Mouse (Mus musculus) gastrocnemius, adult 2 months (tissue): ENCODE data around the gene Plekhg3. TPM values are rescaled to one million over a fixed set of nuclear protein-coding genes. Genes with fewer than 3 reads are reported as not detected.

ENCODE experiments used
- DNase-seq: peaks from one replicate; pipeline ENCODE4 v3.0.0; 2022
- H3K27ac ChIP-seq: fragments of 200-600 bp; 2 replicates; pipeline ENCODE4 v1.8.1; 2022; ENCODE audit warnings: mild to moderate bottlenecking
- H3K4me3 ChIP-seq: fragments of 200-600 bp; 2 replicates; pipeline ENCODE4 v1.8.1; 2022; ENCODE audit warnings: mild to moderate bottlenecking, moderate library complexity
- CTCF ChIP-seq: fragments of 200-600 bp; IDR thresholded peaks from 2 replicates; pipeline ENCODE4 v1.8.1; 2022; ENCODE audit warnings: antibody characterized with exemption, mild to moderate bottlenecking, moderate library complexity
- intact Hi-C: fragments of 180-260 bp; cut with DNase I; formaldehyde crosslinking; loops from one replicate; pipeline ENCODE4 v1.15.1; 2025
- total RNA-seq, 2 experiments: library from RNA; stranded (reverse); gene quantifications; 2 replicates each; pipeline ENCODE4 v1.2.3; 2021

Gene Plekhg3
- total RNA-seq, 2 experiments from 2014 or later: 5.3 to 6.1 TPM

DNA sequence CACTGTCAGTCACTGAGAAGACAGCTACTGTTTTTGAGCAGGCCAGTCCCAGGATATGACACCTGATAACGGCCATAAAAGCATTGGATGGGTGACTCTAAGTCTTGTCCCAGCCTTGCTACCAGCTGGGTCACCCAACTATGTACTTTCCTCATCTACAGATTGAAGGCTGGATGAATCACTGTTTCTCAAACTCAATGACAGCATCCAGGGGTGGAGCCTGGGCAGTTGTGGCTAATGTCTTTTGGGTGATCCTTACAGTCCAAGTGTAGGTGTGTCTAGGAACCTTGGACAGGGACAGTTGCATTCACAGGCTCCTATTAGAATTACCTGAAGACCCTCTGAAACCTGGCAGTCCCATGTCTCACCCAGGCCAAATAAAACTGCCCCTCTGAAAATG is 49.1 kb downstream of the Plekhg3 start:
- intact Hi-C loops: no loop called here
- DNase-seq: no peak
- no peak for TF ChIP-seq CTCF
- H3K27ac ChIP-seq: no peak overlapping the region
- H3K4me3 ChIP-seq: no peak overlapping the region

DNA sequence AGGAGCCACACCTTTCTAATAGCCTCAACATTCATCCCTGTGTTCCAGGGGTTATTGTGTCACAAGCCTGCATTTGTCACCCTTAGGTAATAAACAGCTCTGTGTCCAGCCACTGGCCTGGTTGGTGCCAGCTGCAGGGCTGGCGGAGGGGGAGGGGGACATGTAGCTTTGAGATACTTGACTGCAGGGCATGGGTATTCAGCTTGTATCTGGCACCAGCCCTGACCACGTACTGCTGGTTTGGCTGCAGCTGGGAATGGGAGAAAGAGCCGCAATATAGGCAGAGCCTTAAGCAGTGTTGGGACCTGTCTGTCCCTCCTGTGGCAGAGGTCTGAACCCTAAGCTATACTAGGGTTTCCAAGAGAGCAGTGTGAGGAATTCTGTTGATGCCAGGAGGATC is 51.4 kb downstream of the Plekhg3 start:
- no peak overlapping the region for H3K4me3 ChIP-seq
- intact Hi-C loops: no loop called here
- TF ChIP-seq CTCF: no peak
- no peak overlapping the region for H3K27ac ChIP-seq
- DNase-seq: no peak

DNA sequence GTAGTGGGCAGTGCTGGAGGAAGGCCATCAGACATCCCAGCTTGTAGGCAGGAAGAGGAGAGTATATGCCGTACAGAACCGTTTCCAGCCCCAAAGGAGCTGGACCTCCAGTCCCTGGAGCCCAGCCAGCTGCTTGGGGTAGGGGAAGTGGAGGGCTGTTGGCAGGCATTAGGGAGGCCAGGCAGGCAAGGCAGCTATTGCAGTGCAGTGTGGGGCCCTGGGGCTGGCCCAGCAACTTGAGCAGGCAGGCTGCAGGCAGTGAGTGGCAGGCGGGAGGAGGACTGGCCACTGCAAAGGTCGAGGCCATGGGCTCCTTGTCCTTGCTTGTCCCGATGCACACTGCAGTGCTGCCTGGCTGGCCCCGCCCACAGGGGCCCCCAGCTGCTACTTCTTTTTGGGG is 52.1 kb downstream of the Plekhg3 start:
- peak overlapping the region; percentile 28 for H3K27ac ChIP-seq
- peak; percentile 53 for DNase-seq
- no peak for TF ChIP-seq CTCF
- intact Hi-C loops: no loop called here
- H3K4me3 ChIP-seq: no peak overlapping the region

DNA sequence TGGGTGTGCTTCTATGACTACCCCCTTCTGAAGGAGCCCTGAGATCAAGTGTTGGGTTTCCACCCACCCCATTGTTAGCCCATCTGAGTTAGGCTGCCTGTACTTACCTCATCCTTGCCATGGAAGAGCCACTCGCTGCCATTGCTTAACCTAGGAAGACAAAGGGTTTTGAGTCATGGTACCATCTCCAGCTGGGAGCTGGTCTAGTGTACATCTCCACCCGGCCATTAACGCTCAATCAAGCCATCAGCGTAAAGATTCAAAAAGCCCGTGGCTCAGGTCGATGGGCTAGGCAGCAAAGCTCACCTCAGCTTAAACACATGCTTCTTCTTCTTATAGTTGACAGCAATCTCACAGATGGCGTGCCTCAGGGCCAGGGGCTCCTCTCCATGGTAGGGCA is 52.8 kb downstream of the Plekhg3 start:
- no peak for TF ChIP-seq CTCF
- Histone ChIP-seq H3K27ac (no peak overlapping the region), H3K4me3 (no peak overlapping the region)
- intact Hi-C loops: no loop called here
- DNase-seq: no peak

DNA sequence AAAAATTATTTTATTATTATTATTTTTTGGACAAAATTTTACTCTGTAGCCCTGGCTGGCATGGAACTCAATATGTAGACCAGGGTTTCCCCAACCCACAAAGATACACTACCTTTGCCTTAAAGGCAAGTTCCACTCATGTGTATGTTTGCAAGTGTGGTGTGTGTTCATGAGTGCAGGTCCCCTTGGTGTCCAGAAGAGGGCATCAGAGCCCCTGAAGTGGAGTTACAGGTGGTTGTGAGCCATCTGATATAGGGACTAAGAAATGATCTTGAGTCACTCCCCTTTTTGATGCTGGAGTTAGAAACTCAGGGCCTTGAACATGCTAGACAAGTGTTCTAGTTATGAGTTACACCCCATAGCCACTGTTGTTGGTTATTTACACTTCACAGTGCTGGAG is 54.3 kb downstream of the Plekhg3 start:
- intact Hi-C loops: no loop called here
- DNase-seq: no peak
- peak; percentile 32; the same call in 1 of the 2 replicates for TF ChIP-seq CTCF

DNA sequence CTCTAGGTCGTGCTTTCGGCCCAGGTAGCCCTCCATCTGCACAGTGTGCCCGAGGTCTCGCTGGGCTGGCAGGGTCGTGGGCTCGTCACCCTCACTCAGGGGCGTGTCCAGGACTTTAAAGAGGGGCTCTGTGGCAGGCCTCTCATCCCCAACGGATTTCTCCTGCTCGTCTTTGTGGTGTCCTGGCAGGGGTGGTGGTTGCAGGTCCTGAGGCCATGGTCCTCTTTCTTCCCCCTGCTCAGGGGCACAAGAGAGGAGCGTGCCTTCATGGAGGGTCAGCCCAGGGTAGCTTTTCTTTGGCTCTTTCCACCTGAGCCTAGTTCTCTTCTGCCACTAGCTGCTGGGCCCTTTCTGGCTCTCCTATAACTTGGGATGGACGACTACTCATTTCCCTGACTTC is 56.7 kb downstream of the Plekhg3 start:
- intact Hi-C loops: no loop called here
- no peak for DNase-seq
- no peak overlapping the region for H3K4me3 ChIP-seq
- no peak for TF ChIP-seq CTCF
- H3K27ac ChIP-seq: no peak overlapping the region

More for the DNA sequence above, 54.3 kb downstream of the Plekhg3 start:
- Histone ChIP-seq H3K4me3 (no peak overlapping the region), H3K27ac (no peak overlapping the region)

DNA sequence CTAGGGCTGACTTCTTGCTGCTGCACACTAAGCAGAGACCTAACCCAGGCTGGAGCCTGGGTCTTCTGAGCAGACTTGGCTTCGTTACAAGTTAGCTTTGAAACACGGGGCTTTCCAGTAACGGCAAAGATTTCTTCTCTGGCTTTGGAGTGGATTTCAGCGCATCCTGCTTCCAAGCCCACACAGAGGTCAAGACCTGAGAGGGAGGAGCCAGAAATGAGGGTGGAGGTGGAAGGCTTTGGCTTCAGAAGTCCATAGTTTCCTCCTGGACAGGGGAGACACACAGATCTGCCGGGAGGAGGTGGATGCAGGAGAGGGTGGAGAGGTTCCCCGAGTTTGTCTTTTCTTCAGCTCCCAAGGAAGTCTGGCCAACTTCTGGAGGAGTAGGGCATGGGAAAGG is 58.8 kb downstream of the Plekhg3 start:
- peak overlapping the region; percentile 71 for H3K27ac ChIP-seq

DNA sequence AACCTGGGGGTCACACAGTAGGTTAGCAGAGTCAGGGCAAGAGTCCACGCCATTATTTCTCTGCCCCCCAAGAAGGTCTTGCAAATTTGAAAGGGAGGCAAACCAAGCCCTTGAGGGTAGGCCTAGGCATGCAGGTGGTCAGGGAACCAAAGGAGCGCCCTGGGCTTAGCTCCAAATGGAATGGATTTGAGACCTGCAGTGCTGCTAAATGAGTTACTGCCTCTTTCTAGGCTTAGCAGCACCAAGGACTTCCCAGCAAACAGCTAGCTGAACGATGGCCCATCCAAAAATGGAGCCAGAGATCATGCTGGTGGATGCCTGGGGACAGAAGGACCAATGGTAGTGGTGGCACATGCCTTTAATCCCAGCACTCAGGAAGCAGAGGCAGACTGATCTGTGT is 60.3 kb downstream of the Plekhg3 start:
- Histone ChIP-seq H3K27ac (0 out of 2 replicates have a peak overlapping the region, but pooled peaks have one; percentile 71), H3K4me3 (no peak overlapping the region)
- no peak for TF ChIP-seq CTCF
- DNase-seq: no peak
- intact Hi-C loops: loop anchor here (5.0 kb wide), 1 partner anchor 131 kb away; no protein-coding TSS in a partner anchor

More for the DNA sequence above, 58.8 kb downstream of the Plekhg3 start:
- H3K4me3 ChIP-seq: peak overlapping the region; percentile 24
- TF ChIP-seq CTCF: no peak
- no peak for DNase-seq
- intact Hi-C loops: no loop called here

DNA sequence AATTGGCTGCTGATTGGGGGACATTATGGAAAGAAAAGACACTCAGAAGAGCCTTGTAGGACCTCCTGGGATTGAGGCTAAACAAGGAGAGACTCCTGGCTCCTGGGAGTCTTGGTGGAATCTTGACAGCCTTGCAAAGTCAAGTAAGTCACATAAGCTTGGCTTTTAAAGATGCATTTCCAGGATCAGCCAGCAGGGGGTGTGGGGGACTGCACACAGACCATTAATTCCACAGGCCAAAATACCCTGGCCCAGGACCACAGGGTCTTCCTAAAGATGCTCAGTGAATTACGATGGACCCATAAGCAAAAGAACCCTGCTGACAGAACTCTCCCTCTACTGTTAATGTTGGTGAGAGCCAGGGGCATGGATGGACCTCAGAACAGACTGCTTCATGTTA is 61.5 kb downstream of the Plekhg3 start:
- DNase-seq: no peak
- Histone ChIP-seq H3K27ac (peak overlapping the region; percentile 86; the same call in 1 of the 2 replicates), H3K4me3 (no peak overlapping the region)
- TF ChIP-seq CTCF: peak; percentile 74
- intact Hi-C loops: loop anchor here (5.0 kb wide), 1 partner anchor 130 kb away; no protein-coding TSS in a partner anchor

DNA sequence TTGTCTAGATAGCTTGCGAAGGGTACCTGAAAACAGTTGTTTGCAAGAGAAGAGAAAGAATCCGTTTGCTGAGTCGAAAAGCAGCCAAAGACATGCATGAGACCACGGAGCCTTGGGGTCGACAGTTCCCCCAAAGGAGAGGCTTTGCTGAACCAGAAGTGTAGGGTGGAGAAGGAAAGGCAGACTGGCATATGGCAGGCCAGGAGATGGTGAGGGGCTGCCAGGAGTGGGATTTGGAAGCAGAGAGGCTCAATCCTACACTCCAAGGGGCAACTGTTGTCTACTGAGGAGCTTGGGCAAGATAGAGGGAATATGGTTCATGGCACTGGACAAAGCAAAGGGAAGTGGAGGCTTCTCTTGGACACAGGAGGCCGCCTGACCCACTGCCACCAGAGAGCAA is 62.6 kb downstream of the Plekhg3 start:
- Histone ChIP-seq H3K4me3 (no peak overlapping the region), H3K27ac (peak overlapping the region; percentile 86)
- no peak for TF ChIP-seq CTCF
- DNase-seq: no peak
- intact Hi-C loops: loop anchor here (5.0 kb wide), 1 partner anchor 129 kb away; no protein-coding TSS in a partner anchor

DNA sequence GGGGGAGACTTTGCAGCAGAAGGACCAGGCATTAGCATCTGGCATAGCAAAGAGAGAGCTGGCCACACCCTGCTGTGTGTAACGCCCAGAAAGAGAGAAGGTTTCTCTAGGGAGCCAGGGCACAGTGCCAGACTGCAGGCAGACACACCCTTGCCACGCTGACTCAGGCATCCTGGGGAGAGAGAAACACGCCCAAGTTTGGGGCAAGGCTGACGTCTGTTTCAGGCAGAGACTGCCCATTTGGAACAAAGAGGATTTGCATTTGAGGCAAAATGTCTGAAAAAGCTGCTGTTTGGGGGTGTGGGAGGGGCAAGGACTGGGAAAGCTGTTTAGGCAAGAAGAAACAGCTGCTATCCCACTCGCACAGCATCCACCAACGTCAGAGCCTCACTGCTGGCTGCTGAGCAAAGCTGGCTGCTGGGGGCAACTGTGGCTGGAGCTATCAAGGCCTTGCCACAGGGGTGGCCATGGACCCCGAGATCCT is 63.2 kb downstream of the Plekhg3 start:
- Histone ChIP-seq H3K4me3 (peak overlapping the region; percentile 9; the same call in 1 of the 2 replicates), H3K27ac (peak overlapping the region; percentile 86)
- DNase-seq: peak; percentile 93
- no peak for TF ChIP-seq CTCF
- intact Hi-C loops: loop anchor here (5.0 kb wide), 1 partner anchor 128 kb away; no protein-coding TSS in a partner anchor

DNA sequence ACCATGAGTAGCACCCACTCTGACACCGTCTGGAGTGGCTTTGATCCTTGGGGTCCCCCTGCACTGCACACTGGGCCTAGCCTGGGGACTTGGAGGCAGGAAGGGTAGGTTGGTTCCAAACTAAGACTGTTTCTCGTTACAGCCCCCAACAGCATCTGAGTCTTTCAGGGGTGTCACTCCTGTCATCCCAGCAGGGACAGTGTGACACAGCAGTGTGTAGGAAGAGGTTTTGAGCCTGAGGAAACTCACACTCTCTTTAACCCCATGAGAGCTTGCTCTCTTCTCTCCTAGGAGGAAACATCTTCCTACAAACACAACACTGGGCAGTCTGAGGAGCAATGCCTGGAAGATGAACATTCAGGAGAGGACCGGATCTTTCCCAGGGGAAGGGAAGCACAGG is 63.9 kb downstream of the Plekhg3 start:
- intact Hi-C loops: loop anchor here (5.0 kb wide), 1 partner anchor 128 kb away; no protein-coding TSS in a partner anchor
- DNase-seq: no peak
- Histone ChIP-seq H3K4me3 (no peak overlapping the region; the same call in 1 of the 2 replicates), H3K27ac (peak overlapping the region; percentile 86)
- TF ChIP-seq CTCF: no peak

DNA sequence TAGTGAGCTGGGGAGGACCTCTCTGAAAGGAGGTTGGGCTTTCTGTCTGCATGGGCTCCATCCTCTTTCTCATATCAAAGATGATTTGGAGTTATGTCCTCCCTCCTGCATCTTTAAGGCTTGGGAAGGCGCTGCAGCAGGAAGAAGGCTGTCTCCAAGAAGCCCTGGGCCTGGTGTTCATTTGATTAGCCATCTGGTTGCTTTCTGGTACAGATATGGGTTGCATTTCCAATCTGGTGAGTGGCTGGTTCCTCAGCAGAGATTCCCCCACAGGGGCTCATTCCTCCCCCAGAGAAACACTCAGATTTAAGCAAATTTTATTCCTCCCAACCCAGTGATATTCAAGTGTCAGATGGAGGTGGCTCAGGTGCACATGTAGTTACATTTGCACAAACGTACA is 65.1 kb downstream of the Plekhg3 start:
- DNase-seq: no peak
- TF ChIP-seq CTCF: no peak
- intact Hi-C loops: loop anchor here (1.0 kb wide), 1 partner anchor 100 kb away; no protein-coding TSS in a partner anchor
- Histone ChIP-seq H3K4me3 (no peak overlapping the region), H3K27ac (no peak overlapping the region; the same call in 1 of the 2 replicates)

DNA sequence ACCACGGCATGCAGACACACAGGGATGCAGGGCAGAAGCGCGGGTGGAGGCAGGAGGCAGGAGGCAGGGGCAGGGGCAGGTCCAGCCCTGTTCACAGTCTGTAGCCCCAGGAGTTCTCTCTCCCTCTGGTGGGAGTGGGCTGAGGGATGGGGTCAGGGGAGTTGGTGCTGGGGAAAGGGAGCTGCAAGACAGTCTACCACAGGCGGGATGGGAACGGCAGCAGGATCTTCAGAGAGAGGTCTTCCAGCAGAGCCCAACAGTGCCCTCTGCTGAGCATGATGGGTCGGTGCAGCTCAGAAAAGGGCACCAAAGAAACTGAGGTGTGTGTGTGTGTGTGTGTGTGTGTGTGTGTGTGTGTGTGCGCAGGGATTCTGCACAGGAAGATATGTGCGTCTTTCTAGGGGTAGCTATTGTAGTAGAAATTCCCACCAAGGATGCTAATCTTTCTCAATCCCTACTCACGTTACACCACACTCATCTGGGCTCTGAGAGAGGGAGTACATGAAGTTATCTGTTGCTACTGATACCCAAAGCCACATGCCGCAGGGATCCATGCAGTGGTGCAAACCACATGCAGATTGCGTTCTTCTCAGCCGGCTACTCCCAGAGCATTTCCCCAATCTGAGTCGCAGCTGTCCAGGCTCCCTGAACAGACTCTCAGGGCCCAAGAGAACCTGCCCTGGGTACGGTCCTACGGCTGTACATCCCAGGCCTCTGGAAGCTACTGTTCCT is 65.8 kb downstream of the Plekhg3 start:
- DNase-seq: peak; percentile 81
- no peak overlapping the region; the same call in 1 of the 2 replicates for H3K27ac ChIP-seq
- intact Hi-C loops: no loop called here
- TF ChIP-seq CTCF: peak; percentile 70
- no peak overlapping the region for H3K4me3 ChIP-seq
